Mouse (Mus musculus): ENCODE data around the gene Olfr876. TPM values are rescaled to one million over a fixed set of nuclear protein-coding genes. Genes with fewer than 3 reads are reported as not detected.
"Not testable (repeated sequence)": the region's sequence is repeated elsewhere in the genome, so short reads cannot be mapped to it uniquely, and the experiment has no call there.

The Olfr876 gene
- not detected in 2 replicates for polyA plus RNA-seq (2015; fragmentation: Nextera tagmentation; extraction: Ambion mirVana)

- H3K27me3 ChIP-seq (replicated peaks; ENCODE audit: insufficient read depth, low read length) = no peaks in the 10 kb centered on the region
- no peak for DNase-seq (ENCODE audit: low spot score)
- H3K27ac ChIP-seq (ENCODE audit: low read length) = no peak within 1 kb of the TSS
- no peak for ATAC-seq
- H3K9me3 ChIP-seq (ENCODE audit: low read length) = no peaks in the 10 kb centered on the region
- H3K9ac ChIP-seq (replicated peaks; ENCODE audit: low read depth) = no peak within 1 kb of the TSS
- no peaks in the 10 kb centered on the region for H3K4me1 ChIP-seq (ENCODE audit: insufficient read depth, low read depth, low read length)
- no peaks in the 10 kb centered on the region for H3K36me3 ChIP-seq (ENCODE audit: insufficient read depth, low read length)
- TF ChIP-seq CTCF (IDR thresholded peaks at IDR 0.05) (no peak), EP300 (IDR thresholded peaks at IDR 0.05) (no peak)
- H3K4me2 ChIP-seq (replicated peaks; ENCODE audit: low read depth, low read length) = no peak within 1 kb of the TSS
- H3K4me3 ChIP-seq (ENCODE audit: low read depth, low read length) = no peak within 1 kb of the TSS
Measured at GRCm38 (mm10) chr9:37802731-37803130, at the start of gene Olfr876. Gene Olfr876, plus strand, starts transcription at chr9:37803031.

- ATAC-seq = no peak
- no peak overlapping the region for H3K27ac ChIP-seq (ENCODE audit: low read length)
- H3K9me3 ChIP-seq (ENCODE audit: low read length) = no peaks in the 10 kb centered on the region
- no peak for TF ChIP-seq CTCF (IDR thresholded peaks at IDR 0.05)
- TF ChIP-seq EP300 (IDR thresholded peaks at IDR 0.05) = no peak
- DNase-seq (ENCODE audit: low spot score) = no peak
- H3K4me1 ChIP-seq (ENCODE audit: insufficient read depth, low read depth, low read length) = no peaks in the 10 kb centered on the region
- no peaks in the 10 kb centered on the region for H3K27me3 ChIP-seq (replicated peaks; ENCODE audit: insufficient read depth, low read length)
- 90% methylated on average over 2 of the region's 2 CpGs for WGBS
- no peak overlapping the region for H3K4me2 ChIP-seq (replicated peaks; ENCODE audit: low read depth, low read length)
- no peaks in the 10 kb centered on the region for H3K36me3 ChIP-seq (ENCODE audit: insufficient read depth, low read length)
- H3K9ac ChIP-seq (replicated peaks; ENCODE audit: low read depth) = no peak overlapping the region
- H3K4me3 ChIP-seq (ENCODE audit: low read depth, low read length) = no peak overlapping the region
Measured at GRCm38 (mm10) chr9:37761728-37762127, 41.1 kb upstream of the Olfr876 start.

- H3K4me1 ChIP-seq (ENCODE audit: insufficient read depth, low read depth, low read length) = no peaks in the 10 kb centered on the region
- DNase-seq (ENCODE audit: low spot score) (no peak), ATAC-seq (no peak)
- H3K4me3 ChIP-seq (ENCODE audit: low read depth, low read length) = no peak overlapping the region
- H3K4me2 ChIP-seq (replicated peaks; ENCODE audit: low read depth, low read length) = no peak overlapping the region
- no peaks in the 10 kb centered on the region for H3K9me3 ChIP-seq (ENCODE audit: low read length)
- H3K36me3 ChIP-seq (ENCODE audit: insufficient read depth, low read length) = no peaks in the 10 kb centered on the region
- no peak overlapping the region for H3K27ac ChIP-seq (ENCODE audit: low read length)
- 44% methylated on average over 2 of the region's 2 CpGs for WGBS
- TF ChIP-seq EP300 (IDR thresholded peaks at IDR 0.05) (no peak), CTCF (IDR thresholded peaks at IDR 0.05) (0 out of 2 replicates have a peak, but pooled peaks have one; percentile 10)
- no peak overlapping the region for H3K9ac ChIP-seq (replicated peaks; ENCODE audit: low read depth)
- H3K27me3 ChIP-seq (replicated peaks; ENCODE audit: insufficient read depth, low read length) = no peaks in the 10 kb centered on the region
Measured at GRCm38 (mm10) chr9:37762541-37762940, 40.3 kb upstream of the Olfr876 start.

- Histone ChIP-seq H3K9me3 (ENCODE audit: low read length) (no peaks in the 10 kb centered on the region), H3K36me3 (ENCODE audit: insufficient read depth, low read length) (no peaks in the 10 kb centered on the region), H3K4me3 (ENCODE audit: low read depth, low read length) (no peak overlapping the region), H3K9ac (replicated peaks; ENCODE audit: low read depth) (no peak overlapping the region), H3K27me3 (replicated peaks; ENCODE audit: insufficient read depth, low read length) (no peaks in the 10 kb centered on the region), H3K4me1 (ENCODE audit: insufficient read depth, low read depth, low read length) (no peaks in the 10 kb centered on the region), H3K4me2 (replicated peaks; ENCODE audit: low read depth, low read length) (no peak overlapping the region), H3K27ac (ENCODE audit: low read length) (no peak overlapping the region)
- DNase-seq (ENCODE audit: low spot score) (no peak), ATAC-seq (no peak)
- WGBS = 68% methylated on average over 2 of the region's 2 CpGs
- TF ChIP-seq EP300 (IDR thresholded peaks at IDR 0.05) = no peak
- no peak for TF ChIP-seq CTCF (IDR thresholded peaks at IDR 0.05)
Measured at GRCm38 (mm10) chr9:37770661-37771060, 32.2 kb upstream of the Olfr876 start.

- H3K27me3 ChIP-seq (replicated peaks; ENCODE audit: insufficient read depth, low read length) = no peaks in the 10 kb centered on the region
- no peak within 1 kb of the TSS for H3K4me3 ChIP-seq (ENCODE audit: low read depth, low read length)
- H3K9me3 ChIP-seq (ENCODE audit: low read length) = no peaks in the 10 kb centered on the region
- H3K4me2 ChIP-seq (replicated peaks; ENCODE audit: low read depth, low read length) = no peak within 1 kb of the TSS
- H3K27ac ChIP-seq (ENCODE audit: low read length) = no peak within 1 kb of the TSS
- ATAC-seq (no peak), DNase-seq (ENCODE audit: low spot score) (no peak)
- no peak for TF ChIP-seq EP300 (IDR thresholded peaks at IDR 0.05)
- no peak for TF ChIP-seq CTCF (IDR thresholded peaks at IDR 0.05)
- WGBS = 14% methylated on average over 2 of the region's 2 CpGs
- no peaks in the 10 kb centered on the region for H3K4me1 ChIP-seq (ENCODE audit: insufficient read depth, low read depth, low read length)
- H3K36me3 ChIP-seq (ENCODE audit: insufficient read depth, low read length) = no peaks in the 10 kb centered on the region
- no peak within 1 kb of the TSS for H3K9ac ChIP-seq (replicated peaks; ENCODE audit: low read depth)
Measured at GRCm38 (mm10) chr9:37771759-37772158, 31.1 kb upstream of the Olfr876 start, which contains the start of gene Olfr875. Gene Olfr875, plus strand, starts transcription at chr9:37771857.

- DNase-seq (ENCODE audit: low spot score) (no peak), ATAC-seq (no peak)
- Histone ChIP-seq H3K4me3 (ENCODE audit: low read depth, low read length) (no peak overlapping the region), H3K36me3 (ENCODE audit: insufficient read depth, low read length) (no peaks in the 10 kb centered on the region), H3K9ac (replicated peaks; ENCODE audit: low read depth) (no peak overlapping the region), H3K9me3 (ENCODE audit: low read length) (no peaks in the 10 kb centered on the region), H3K4me2 (replicated peaks; ENCODE audit: low read depth, low read length) (peak overlapping the region; percentile 11), H3K27ac (ENCODE audit: low read length) (no peak overlapping the region), H3K27me3 (replicated peaks; ENCODE audit: insufficient read depth, low read length) (no peaks in the 10 kb centered on the region), H3K4me1 (ENCODE audit: insufficient read depth, low read depth, low read length) (no peaks in the 10 kb centered on the region)
- TF ChIP-seq EP300 (IDR thresholded peaks at IDR 0.05) (no peak), CTCF (IDR thresholded peaks at IDR 0.05) (no peak)
- 3% methylated on average over 7 of the region's 7 CpGs for WGBS
Measured at GRCm38 (mm10) chr9:37782766-37783260, 20.0 kb upstream of the Olfr876 start.

GRCm38 (mm10) chr9:37783394-37784387 is 19.1 kb upstream of the Olfr876 start:
- not testable (repeated sequence) for H3K36me3 ChIP-seq (ENCODE audit: insufficient read depth, low read length); H3K9me3 ChIP-seq (ENCODE audit: low read length); H3K4me1 ChIP-seq (ENCODE audit: insufficient read depth, low read depth, low read length); H3K27me3 ChIP-seq (replicated peaks; ENCODE audit: insufficient read depth, low read length); H3K4me2 ChIP-seq (replicated peaks; ENCODE audit: low read depth, low read length); H3K9ac ChIP-seq (replicated peaks; ENCODE audit: low read depth); H3K4me3 ChIP-seq (ENCODE audit: low read depth, low read length); H3K27ac ChIP-seq (ENCODE audit: low read length)
- ATAC-seq (peak; percentile 26; the same call in 1 of the 2 replicates), DNase-seq (ENCODE audit: low spot score) (peak; percentile 5)
- whole genome bisulfite sequencing = 56% methylated on average over 11 of the region's 15 CpGs

Data from lung, postnatal 0 days (tissue).